Mouse (Mus musculus) T-cell, adult 2 months (primary cell): ENCODE measurements at regions not wholly inside any gene's neighbourhood (a gene's known extent, or its start where the extent isn't known, plus 50 kb on each side); places are given as distances from the start of the nearest gene placed in this dataset.

Source experiments
- DNase-seq: peaks from one replicate; pipeline ENCODE4 v3.0.0; 2022; ENCODE audit warnings: low spot score

- no peak for DNase-seq
Observed at GRCm38 (mm10) chr16:87295727-87296126, 58.3 kb upstream of the N6amt1 start.

- no peak for DNase-seq
Observed at GRCm38 (mm10) chr16:87292826-87293225, 61.2 kb upstream of the N6amt1 start.

GRCm38 (mm10) chr16:87291716-87292115 lies 62.3 kb upstream of the N6amt1 start:
- DNase-seq, result no peak

- DNase-seq, result no peak
Observed at GRCm38 (mm10) chr16:87285639-87286038, 68.3 kb upstream of the N6amt1 start.

- peak; percentile 1 for DNase-seq
Observed at GRCm38 (mm10) chr16:87284835-87285510, 69.0 kb upstream of the N6amt1 start.

GRCm38 (mm10) chr16:87278518-87278917 lies 75.5 kb upstream of the N6amt1 start:
- DNase-seq, result no peak

- no peak for DNase-seq
Observed at GRCm38 (mm10) chr16:87272363-87272762, 81.6 kb upstream of the N6amt1 start.

GRCm38 (mm10) chr16:87267954-87268804 lies 85.8 kb upstream of the N6amt1 start:
- DNase-seq, result no peak

- DNase-seq, result no peak
Observed at GRCm38 (mm10) chr16:87267517-87267916, 86.5 kb upstream of the N6amt1 start.

GRCm38 (mm10) chr16:87263571-87263970 lies 90.4 kb upstream of the N6amt1 start:
- DNase-seq, result no peak

- no peak for DNase-seq
Observed at GRCm38 (mm10) chr16:87263041-87263440, 90.9 kb upstream of the N6amt1 start.

GRCm38 (mm10) chr16:87262497-87262896 lies 91.5 kb upstream of the N6amt1 start:
- no peak for DNase-seq

GRCm38 (mm10) chr16:87261527-87261926 lies 92.5 kb upstream of the N6amt1 start:
- DNase-seq, result no peak

- no peak for DNase-seq
Observed at GRCm38 (mm10) chr16:87254736-87255135, 99.2 kb upstream of the N6amt1 start.

GRCm38 (mm10) chr16:87250531-87250930 lies 103.5 kb upstream of the N6amt1 start:
- DNase-seq, result no peak

- DNase-seq, result no peak
Observed at GRCm38 (mm10) chr16:87249903-87250302, 104.1 kb upstream of the N6amt1 start.

GRCm38 (mm10) chr16:87248501-87249030 lies 105.4 kb upstream of the N6amt1 start:
- DNase-seq, result no peak

- no peak for DNase-seq
Observed at GRCm38 (mm10) chr16:87245933-87246791, 107.8 kb upstream of the N6amt1 start.

- no peak for DNase-seq
Observed at GRCm38 (mm10) chr16:87245441-87245840, 108.5 kb upstream of the N6amt1 start.

- DNase-seq, result no peak
Observed at GRCm38 (mm10) chr16:87242027-87242426, 112.0 kb upstream of the N6amt1 start.

- no peak for DNase-seq
Observed at GRCm38 (mm10) chr16:87239105-87239504, 114.9 kb upstream of the N6amt1 start.

- no peak for DNase-seq
Observed at GRCm38 (mm10) chr16:87234199-87234598, 119.8 kb upstream of the N6amt1 start.
